Mouse (Mus musculus) neural tube, embryonic 11.5 days (tissue): ENCODE data around the gene Cep19. TPM values are rescaled to one million over a fixed set of nuclear protein-coding genes. Genes with fewer than 3 reads are reported as not detected.
"Not testable (repeated sequence)": the region's sequence is repeated elsewhere in the genome, so short reads cannot be mapped to it uniquely, and the experiment has no call there.

Source experiments
- ATAC-seq: fragments of 200-750 bp; cut with Nextera tagmentation; 2 replicates; pipeline ENCODE4 v1.8.0; 2017; ENCODE audit warnings: moderate number of reproducible peaks, mild to moderate bottlenecking, moderate TSS enrichment, moderate library complexity; ENCODE audit not compliant: insufficient read depth, low FRiP score, low TSS enrichment
- DNase-seq: peaks from one replicate; pipeline ENCODE4 v3.0.0-alpha.2; 2015; ENCODE audit warnings: low spot score
- H3K27ac ChIP-seq: fragments of 300-500 bp; sonication (generic); 2 replicates; pipeline ENCODE4 v1.5.1; 2014; ENCODE audit warnings: low read depth, mild to moderate bottlenecking, low read length
- H3K27me3 ChIP-seq: fragments of 300-500 bp; sonication (generic); 2 replicates; pipeline ENCODE4 v1.6.1; 2014; ENCODE audit warnings: mild to moderate bottlenecking, low read length, mixed read lengths; ENCODE audit not compliant: control insufficient read depth, insufficient read depth
- H3K36me3 ChIP-seq: fragments of 300-500 bp; sonication (generic); 2 replicates; pipeline ENCODE4 v1.6.1; 2014; ENCODE audit warnings: mild to moderate bottlenecking, low read length, moderate library complexity, mixed read lengths; ENCODE audit not compliant: control insufficient read depth, insufficient read depth
- H3K4me1 ChIP-seq: fragments of 300-500 bp; sonication (generic); 2 replicates; pipeline ENCODE4 v1.6.1; 2014; ENCODE audit warnings: low read length, mixed read lengths; ENCODE audit not compliant: control insufficient read depth, insufficient read depth
- H3K4me2 ChIP-seq: fragments of 300-500 bp; sonication (generic); 2 replicates; pipeline ENCODE4 v1.6.1; 2014; ENCODE audit warnings: low read depth, mild to moderate bottlenecking, moderate library complexity
- H3K4me3 ChIP-seq: fragments of 300-500 bp; sonication (generic); 2 replicates; pipeline ENCODE4 v1.5.1; 2014; ENCODE audit warnings: low read depth, low read length
- H3K9ac ChIP-seq: fragments of 300-500 bp; sonication (generic); 2 replicates; pipeline ENCODE4 v1.6.1; 2014; ENCODE audit warnings: mild to moderate bottlenecking, low read length
- H3K9me3 ChIP-seq: fragments of 300-500 bp; sonication (generic); 2 replicates; pipeline ENCODE4 v1.6.1; 2016; ENCODE audit warnings: low read length; ENCODE audit not compliant: control insufficient read depth
- WGBS: fragments of 180-500 bp; shearing (Covaris S2); extraction: QIAGEN DNeasy Blood & Tissue Kit; methylation state at CpG from one replicate; pipeline ENCODE4 v1.1.7; 2014; 5-methylcytosine and 5-hydroxymethylcytosine counted together
- polyA plus RNA-seq: library from polyadenylated mRNA; unstranded; fragments of >200 nt; fragmentation: Nextera tagmentation; extraction: Ambion mirVana; gene quantifications from 2 replicates; pipeline ENCODE4 v1.2.1, GENCODE M21; 2014

Cep19 gene
- polyA plus RNA-seq, 1 experiment from 2014 or later = 41.5 TPM

GRCm38 (mm10) chr16:32075762-32076161 lies 23.8 kb upstream of the Cep19 start:
- 56% methylated on average over 1 of the region's 1 CpGs for WGBS
- no peaks in the 10 kb centered on the region for H3K9me3 ChIP-seq
- no peak overlapping the region for H3K4me2 ChIP-seq
- no peak overlapping the region for H3K4me3 ChIP-seq
- no peak overlapping the region for H3K9ac ChIP-seq
- peaks cover 9% of the 10 kb centered on the region for H3K4me1 ChIP-seq
- DNase-seq = no peak
- no peak for ATAC-seq
- H3K27me3 ChIP-seq = no peaks in the 10 kb centered on the region
- no peak overlapping the region for H3K27ac ChIP-seq
- no peaks in the 10 kb centered on the region for H3K36me3 ChIP-seq

- Histone ChIP-seq H3K9ac (no peak overlapping the region), H3K4me3 (no peak overlapping the region), H3K27me3 (no peaks in the 10 kb centered on the region), H3K4me2 (no peak overlapping the region), H3K4me1 (peaks cover 9% of the 10 kb centered on the region), H3K36me3 (no peaks in the 10 kb centered on the region), H3K9me3 (no peaks in the 10 kb centered on the region), H3K27ac (no peak overlapping the region)
- ATAC-seq (no peak), DNase-seq (no peak)
- 89% methylated on average over 3 of the region's 3 CpGs for WGBS
Observed at GRCm38 (mm10) chr16:32076406-32076805, 23.2 kb upstream of the Cep19 start.

GRCm38 (mm10) chr16:32077648-32078407 lies 21.8 kb upstream of the Cep19 start:
- Histone ChIP-seq H3K27me3 (no peaks in the 10 kb centered on the region), H3K36me3 (no peaks in the 10 kb centered on the region), H3K4me2 (peak overlapping the region; percentile 59), H3K4me3 (peak overlapping the region; percentile 80), H3K27ac (no peak overlapping the region), H3K4me1 (peaks cover 9% of the 10 kb centered on the region), H3K9me3 (no peaks in the 10 kb centered on the region), H3K9ac (peak overlapping the region; percentile 93)
- no peak for ATAC-seq
- DNase-seq = no peak
- 17% methylated on average over 13 of the region's 13 CpGs for WGBS

GRCm38 (mm10) chr16:32078408-32078990 lies 21.1 kb upstream of the Cep19 start:
- Histone ChIP-seq H3K4me1 (peaks cover 9% of the 10 kb centered on the region), H3K27me3 (no peaks in the 10 kb centered on the region), H3K36me3 (no peaks in the 10 kb centered on the region), H3K27ac (peak overlapping the region; percentile 93), H3K9ac (peak overlapping the region; percentile 93), H3K4me3 (peak overlapping the region; percentile 80), H3K9me3 (no peaks in the 10 kb centered on the region), H3K4me2 (peak overlapping the region; percentile 59)
- ATAC-seq = peak; percentile 74; the same call in 1 of the 2 replicates
- WGBS = under 1% methylated on average over 30 of the region's 30 CpGs
- no peak for DNase-seq

- peak within 1 kb of the TSS; percentile 59 for H3K4me2 ChIP-seq
- no peaks in the 10 kb centered on the region for H3K9me3 ChIP-seq
- WGBS = under 1% methylated on average over 52 of the region's 60 CpGs
- peak within 1 kb of the TSS; percentile 93 for H3K9ac ChIP-seq
- peak; percentile 92 for DNase-seq
- H3K4me1 ChIP-seq = peaks cover 9% of the 10 kb centered on the region
- peak within 1 kb of the TSS; percentile 93 for H3K27ac ChIP-seq
- no peaks in the 10 kb centered on the region for H3K27me3 ChIP-seq
- no peaks in the 10 kb centered on the region for H3K36me3 ChIP-seq
- peak within 1 kb of the TSS; percentile 80 for H3K4me3 ChIP-seq
- ATAC-seq = peak; percentile 97
Observed at GRCm38 (mm10) chr16:32078991-32079511, 20.5 kb upstream of the Cep19 start, which contains the start of gene Pak2. Pak2 (minus strand) TSS chr16:32079342.

DNA sequence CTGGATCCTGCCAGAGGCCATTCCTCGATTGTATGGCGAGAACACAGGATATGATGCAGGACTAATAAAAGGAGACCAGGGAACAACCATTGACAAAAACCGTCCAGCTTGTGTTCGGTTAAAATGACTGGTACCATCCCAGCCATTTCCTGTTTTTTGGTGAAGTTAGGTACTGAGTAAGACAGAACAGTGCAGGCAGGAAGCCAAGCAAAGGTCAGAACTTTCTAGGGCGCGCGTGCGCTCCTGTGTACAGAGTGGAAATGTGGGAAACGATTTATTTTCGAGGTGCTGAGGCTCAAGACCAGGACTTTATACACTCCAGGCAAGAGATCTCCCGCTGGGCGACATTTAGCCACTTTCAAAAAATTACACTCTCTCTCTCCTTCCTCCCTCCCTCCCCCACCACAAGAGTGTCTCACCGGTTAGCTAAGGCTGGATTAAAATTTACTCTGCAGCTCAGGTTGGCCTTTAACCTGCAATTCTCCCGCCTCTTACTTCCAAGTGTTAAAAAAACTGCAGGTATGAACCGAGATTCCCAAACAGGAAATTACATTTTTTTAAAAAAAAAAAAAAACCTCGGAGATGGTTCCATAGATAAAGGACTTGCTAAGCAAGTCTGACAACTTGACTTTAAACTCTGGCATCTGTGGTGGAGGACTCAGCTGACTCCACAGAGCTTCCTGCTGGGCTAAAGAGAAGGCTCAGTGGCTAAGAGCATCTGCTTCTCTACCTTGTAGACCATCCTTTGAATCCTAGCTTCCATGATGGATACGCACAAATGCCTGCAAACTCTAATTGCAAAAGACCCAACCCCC lies 11.8 kb upstream of the Cep19 start:
- WGBS = 86% methylated on average over 17 of the region's 17 CpGs
- DNase-seq = no peak
- H3K4me3 ChIP-seq = no peak overlapping the region
- no peak for ATAC-seq
- no peak overlapping the region for H3K27ac ChIP-seq
- no peak overlapping the region for H3K9ac ChIP-seq
- H3K27me3 ChIP-seq = no peaks in the 10 kb centered on the region
- H3K36me3 ChIP-seq = peaks cover 8% of the 10 kb centered on the region
- H3K4me1 ChIP-seq = no peaks in the 10 kb centered on the region
- H3K4me2 ChIP-seq = no peak overlapping the region
- no peaks in the 10 kb centered on the region for H3K9me3 ChIP-seq

GRCm38 (mm10) chr16:32091466-32091865 lies 8.1 kb upstream of the Cep19 start:
- WGBS = 94% methylated on average over 7 of the region's 7 CpGs
- ATAC-seq = no peak
- Histone ChIP-seq H3K4me3 (no peak overlapping the region), H3K4me1 (no peaks in the 10 kb centered on the region), H3K27me3 (no peaks in the 10 kb centered on the region), H3K9ac (no peak overlapping the region), H3K9me3 (no peaks in the 10 kb centered on the region), H3K4me2 (no peak overlapping the region), H3K36me3 (peaks cover 6% of the 10 kb centered on the region), H3K27ac (no peak overlapping the region)
- DNase-seq = no peak

- not testable (repeated sequence) for H3K9me3 ChIP-seq, H3K27ac ChIP-seq, ATAC-seq, DNase-seq, H3K27me3 ChIP-seq, H3K36me3 ChIP-seq, H3K4me2 ChIP-seq, H3K4me1 ChIP-seq, H3K9ac ChIP-seq, H3K4me3 ChIP-seq
- 91% methylated on average over 2 of the region's 2 CpGs for WGBS
Observed at GRCm38 (mm10) chr16:32097757-32098156, 1.8 kb upstream of the Cep19 start.
